Mouse (Mus musculus) MEL (cell line): ENCODE measurements around the gene Limch1. TPM values are rescaled to one million over a fixed set of nuclear protein-coding genes. Genes with fewer than 3 reads are reported as not detected.

ENCODE experiments used
- DNase-seq: peaks from one replicate; pipeline ENCODE4 v3.0.0; 2011; ENCODE audit warnings: low read depth, low spot score
- H3K27ac ChIP-seq: 2 replicates; pipeline ENCODE4 v1.5.1; 2012; ENCODE audit warnings: low read depth, mild to moderate bottlenecking, control low read depth, low read length, moderate library complexity; ENCODE audit not compliant: control insufficient read depth
- H3K27me3 ChIP-seq, 2 experiments: fragments of 150-350 bp in 1 of 2; sonication (generic) in 1 of 2; 2 replicates each; pipeline ENCODE4 v1.6.1; 2012; ENCODE audit warnings: low read length in 2 of 2, mild to moderate bottlenecking in 2 of 2, improper control_type of control experiment in 1 of 2, moderate library complexity in 1 of 2; ENCODE audit not compliant: insufficient read depth in 2 of 2, control insufficient read depth in 1 of 2
- H3K36me3 ChIP-seq, 2 experiments: 2 replicates each; pipeline ENCODE4 v1.6.1; 2012 to 2014; ENCODE audit warnings: low read length in 2 of 2, improper control_type of control experiment in 1 of 2, inconsistent platforms in 1 of 2, mild to moderate bottlenecking in 1 of 2; ENCODE audit not compliant: insufficient read depth in 2 of 2, control insufficient read depth in 1 of 2
- H3K4me1 ChIP-seq, 2 experiments: fragments of 150-350 bp in 1 of 2; sonication (generic) in 1 of 2; 2 replicates each; pipeline ENCODE4 v1.6.1; 2012; ENCODE audit warnings: low read length in 2 of 2, improper control_type of control experiment in 1 of 2, mild to moderate bottlenecking in 1 of 2; ENCODE audit not compliant: insufficient read depth in 2 of 2, control insufficient read depth in 1 of 2
- H3K4me3 ChIP-seq, 2 experiments: fragments of 150-350 bp in 1 of 2; sonication (generic) in 1 of 2; 2 replicates each; pipeline ENCODE4 v1.5.1; 2012; ENCODE audit warnings: low read depth in 2 of 2, low read length in 2 of 2, mild to moderate bottlenecking in 2 of 2, moderate library complexity in 2 of 2, control low read depth in 1 of 2, improper control_type of control experiment in 1 of 2; ENCODE audit not compliant: control insufficient read depth in 1 of 2, insufficient read depth in 1 of 2
- H3K79me2 ChIP-seq: 2 replicates; pipeline ENCODE4 v1.6.1; 2012; ENCODE audit warnings: mild to moderate bottlenecking, low read length, moderate library complexity; ENCODE audit not compliant: control insufficient read depth, poor library complexity, insufficient read depth
- H3K9ac ChIP-seq: 2 replicates; pipeline ENCODE4 v1.6.1; 2012; ENCODE audit warnings: low read depth, mild to moderate bottlenecking, control low read depth, low read length, moderate library complexity; ENCODE audit not compliant: control insufficient read depth, poor library complexity, severe bottlenecking
- H3K9me3 ChIP-seq: fragments of 150-350 bp; sonication (generic); replicated peaks from 2 replicates; pipeline ENCODE4 v1.6.1; 2012; ENCODE audit warnings: mild to moderate bottlenecking, low read length, improper control_type of control experiment, moderate library complexity; ENCODE audit not compliant: insufficient read depth
- E2F4 ChIP-seq: IDR thresholded peaks from 2 replicates; pipeline ENCODE4 v1.6.1; 2011; ENCODE audit warnings: low read depth, low read length, improper control_type of control experiment, borderline replicate concordance
- ELF1 ChIP-seq: IDR thresholded peaks from 2 replicates; pipeline ENCODE4 v1.6.1; 2014; ENCODE audit warnings: low read depth, mild to moderate bottlenecking, inconsistent platforms, low read length, improper control_type of control experiment, moderate library complexity
- ETS1 ChIP-seq: IDR thresholded peaks from 2 replicates; pipeline ENCODE4 v1.6.1; 2012; ENCODE audit warnings: low read depth, mild to moderate bottlenecking, inconsistent platforms, low read length, improper control_type of control experiment, moderate library complexity
- KAT2A ChIP-seq: conservative IDR thresholded peaks from 2 replicates; pipeline ENCODE4 v1.6.1; 2012; ENCODE audit warnings: low read depth, low read length, improper control_type of control experiment, inconsistent platforms
- MAFK ChIP-seq: IDR thresholded peaks from 2 replicates; pipeline ENCODE4 v1.6.1; 2011; ENCODE audit warnings: low read depth, mild to moderate bottlenecking, low read length, improper control_type of control experiment, borderline replicate concordance
- MAX ChIP-seq: IDR thresholded peaks from 2 replicates; pipeline ENCODE4 v1.6.1; 2011; ENCODE audit warnings: low read length, improper control_type of control experiment
- MAZ ChIP-seq: IDR thresholded peaks from 2 replicates; pipeline ENCODE4 v1.6.1; 2012; ENCODE audit warnings: low read depth, mild to moderate bottlenecking, inconsistent platforms, low read length, improper control_type of control experiment
- MEF2A ChIP-seq: IDR thresholded peaks from 2 replicates; pipeline ENCODE4 v1.6.1; 2014; ENCODE audit warnings: low read depth, mild to moderate bottlenecking, inconsistent platforms, low read length, improper control_type of control experiment; ENCODE audit not compliant: poor library complexity, insufficient replicate concordance, severe bottlenecking; ENCODE audit errors: extremely low read depth
- MYC ChIP-seq: IDR thresholded peaks from 2 replicates; pipeline ENCODE4 v1.6.1; 2011; ENCODE audit warnings: low read depth, mild to moderate bottlenecking, low read length, improper control_type of control experiment, moderate library complexity
- POLR2A ChIP-seq, 2 experiments: IDR thresholded peaks; 2 replicates each; pipeline ENCODE4 v1.6.1; 2011 to 2012; ENCODE audit warnings: low read length in 2 of 2, mild to moderate bottlenecking in 2 of 2, control low read depth in 1 of 2, improper control_type of control experiment in 1 of 2, low read depth in 1 of 2, moderate library complexity in 1 of 2; ENCODE audit not compliant: control insufficient read depth in 1 of 2, insufficient read depth in 1 of 2, poor library complexity in 1 of 2
- POLR2AphosphoS5 ChIP-seq: IDR thresholded peaks from 2 replicates; pipeline ENCODE4 v1.6.1; 2012; ENCODE audit warnings: low read depth, borderline replicate concordance, mild to moderate bottlenecking, inconsistent platforms, low read length, moderate library complexity, mixed read lengths
- RAD21 ChIP-seq: IDR thresholded peaks from 2 replicates; pipeline ENCODE4 v1.6.1; 2011; ENCODE audit warnings: mild to moderate bottlenecking, low read depth, low read length, improper control_type of control experiment
- SIN3A ChIP-seq: IDR thresholded peaks from 2 replicates; pipeline ENCODE4 v1.6.1; 2012; ENCODE audit warnings: low read length, improper control_type of control experiment, inconsistent platforms
- SMC3 ChIP-seq: IDR thresholded peaks from 2 replicates; pipeline ENCODE4 v1.6.1; 2011; ENCODE audit warnings: low read depth, low read length, improper control_type of control experiment
- UBTF ChIP-seq: IDR thresholded peaks from 2 replicates; pipeline ENCODE4 v1.6.1; 2012; ENCODE audit warnings: low read depth, mild to moderate bottlenecking, inconsistent platforms, low read length, improper control_type of control experiment, moderate library complexity, borderline replicate concordance; ENCODE audit not compliant: insufficient read depth
- USF1 ChIP-seq: IDR thresholded peaks from 2 replicates; pipeline ENCODE4 v1.6.1; 2014; ENCODE audit warnings: low read depth, mild to moderate bottlenecking, inconsistent platforms, low read length, improper control_type of control experiment, moderate library complexity
- ZC3H11A ChIP-seq: IDR thresholded peaks from 2 replicates; pipeline ENCODE4 v1.6.1; 2012; ENCODE audit warnings: low read depth, mild to moderate bottlenecking, inconsistent platforms, low read length, improper control_type of control experiment
- ZNF384 ChIP-seq: IDR thresholded peaks from 2 replicates; pipeline ENCODE4 v1.6.1; 2012; ENCODE audit warnings: low read depth, mild to moderate bottlenecking, inconsistent platforms, low read length, improper control_type of control experiment
- polyA plus RNA-seq, 2 experiments: library from polyadenylated mRNA; stranded (reverse) in 1 of 2; unstranded in 1 of 2; fragments of >175 nt in 1 of 2; fragments of >200 nt in 1 of 2; gene quantifications; 2 replicates each; pipeline versions ENCODE4 v1.2.1 to v1.2.4; 2012; ENCODE audit warnings: low replicate concordance in 2 of 2, low read depth in 1 of 2; ENCODE audit not compliant: insufficient read length in 2 of 2, insufficient read depth in 1 of 2, missing spikeins in 1 of 2
- total RNA-seq: library from RNA; depleted of rRNA; stranded (reverse); fragments of 300-350 nt; gene quantifications from 2 replicates; pipeline ENCODE4 v1.2.3, GENCODE M21; 2012

Gene Limch1
- total and polyA plus RNA-seq, 3 experiments: not detected

- H3K4me3 ChIP-seq: no peak overlapping the region
- no peaks in the 10 kb centered on the region for H3K36me3 ChIP-seq
- TF ChIP-seq ZC3H11A: no peak
- TF ChIP-seq MAFK: no peak
- TF ChIP-seq UBTF: no peak
- no peak for TF ChIP-seq ZNF384
- TF ChIP-seq MAX: no peak
- TF ChIP-seq RAD21: no peak
- TF ChIP-seq POLR2AphosphoS5: no peak
- TF ChIP-seq ETS1: no peak
- TF ChIP-seq MYC: no peak
- no peak for TF ChIP-seq SIN3A
- no peak for TF ChIP-seq KAT2A
- H3K27me3 ChIP-seq: no peaks in the 10 kb centered on the region; a peak in 1 of 4 replicates
- no peaks in the 10 kb centered on the region for H3K4me1 ChIP-seq
- no peaks in the 10 kb centered on the region for H3K79me2 ChIP-seq
- no peak overlapping the region for H3K9ac ChIP-seq
- no peaks in the 10 kb centered on the region for H3K9me3 ChIP-seq
- no peak overlapping the region for H3K27ac ChIP-seq
- no peak for DNase-seq
Measured at GRCm38 (mm10) chr5:66798591-66799003, 53.0 kb downstream of the Limch1 start.

DNA sequence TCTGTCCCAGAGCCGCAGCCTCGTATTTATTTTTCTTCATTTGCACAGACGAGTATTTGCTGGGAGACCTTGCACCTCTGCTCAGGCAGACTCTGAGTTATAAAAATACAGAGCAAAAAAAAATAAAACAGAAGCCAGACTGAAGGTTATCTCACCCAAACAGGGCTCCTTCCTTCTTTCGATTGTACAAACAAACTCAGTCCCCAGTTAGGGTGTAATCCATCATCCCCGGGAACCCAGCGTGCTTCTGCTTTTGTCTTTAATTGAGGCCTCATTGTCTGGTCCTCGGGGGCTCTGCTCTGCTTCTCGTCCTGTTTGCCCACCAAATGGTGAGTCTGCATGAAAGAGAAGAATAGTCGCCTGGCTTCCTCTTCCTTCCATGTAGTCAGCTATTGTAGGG is 54.6 kb downstream of the Limch1 start:
- Histone ChIP-seq H3K36me3 (no peaks in the 10 kb centered on the region), H3K27me3 (no peaks in the 10 kb centered on the region; a peak in 1 of 4 replicates), H3K4me1 (no peaks in the 10 kb centered on the region)
- TF ChIP-seq MEF2A (no peak), USF1 (no peak), E2F4 (no peak), SIN3A (no peak), POLR2A (IDR thresholded peaks at IDR 0.05; ENCODE audit: control insufficient read depth in 1 of 2, insufficient read depth in 1 of 2, low read depth in 1 of 2, low read length in 2 of 2, poor library complexity in 1 of 2) (no peak), ELF1 (no peak), KAT2A (no peak), POLR2AphosphoS5 (no peak), MAZ (no peak), SMC3 (no peak), ETS1 (no peak)
- TF ChIP-seq, all 39 proteins: peak for 0
- H3K27ac ChIP-seq: no peak overlapping the region
- no peak for DNase-seq
- H3K79me2 ChIP-seq: no peaks in the 10 kb centered on the region
- no peak overlapping the region for H3K4me3 ChIP-seq
- no peaks in the 10 kb centered on the region for H3K9me3 ChIP-seq
- no peak overlapping the region for H3K9ac ChIP-seq
